Comparison of ENCODE assay signal across 15 mouse cellular contexts in genomic region chr1:130549160-130549559, GRCm38 (mm10).
A peak's percentile ranks its signal among the peaks of the same experiment; 100 is the strongest.
DNase-seq lines count a peak whose midpoint lies in the region; ATAC-seq and TF ChIP-seq lines count a peak whose summit lies in the region.
"Had no signal": no experiment of that assay in that cellular context is flagged by ENCODE, and none has a peak within 500 bp of the region (broad histone marks: within the 10 kb centered on the region; RNA-seq: fewer than 3 reads in every experiment).

No protein-coding gene starts in this region.

- H3K27me3 ChIP-seq in liver, postnatal 0 days (ENCODE audit: insufficient read depth, low read length) = no peaks in the 10 kb centered on the region
- H3K27me3 ChIP-seq in liver, embryonic 12.5 days (replicated peaks) = no peaks in the 10 kb centered on the region
- H3K27me3 ChIP-seq in G1E (ENCODE audit: insufficient read depth, low read length) = 0 out of 2 replicates have a peak, but pooled peaks cover 7% of the 10 kb centered on the region
- no peaks in the 10 kb centered on the region for H3K27me3 ChIP-seq in limb, embryonic 12.5 days
- H3K27me3 ChIP-seq: heart, embryonic 13.5 days; neural tube, embryonic 13.5 days had no signal

- no peak overlapping the region for H3K27ac ChIP-seq in liver, postnatal 0 days (ENCODE audit: low read depth)
- H3K27ac ChIP-seq in liver, embryonic 12.5 days = no peak overlapping the region
- H3K27ac ChIP-seq in limb, embryonic 12.5 days = no peak overlapping the region
- H3K27ac ChIP-seq: hindbrain, postnatal 0 days; kidney, postnatal 0 days; neural tube, embryonic 13.5 days had no signal

- ATAC-seq in liver, postnatal 0 days = peak; percentile 23; the same call in 1 of the 2 replicates
- ATAC-seq in liver, embryonic 12.5 days = no peak
- peak; percentile 15; the same call in 1 of the 2 replicates for ATAC-seq in G1E (ENCODE audit: extremely low read depth, insufficient number of reproducible peaks, low FRiP score, poor library complexity, severe bottlenecking)
- ATAC-seq in limb, embryonic 12.5 days (ENCODE audit: insufficient number of reproducible peaks, insufficient read depth, low FRiP score, low TSS enrichment, low read depth) = 0 out of 2 replicates have a peak, but pooled peaks have one; percentile 30
- ATAC-seq: hindbrain, postnatal 0 days had no signal

- WGBS in liver, postnatal 0 days (ENCODE audit: insufficient replicate concordance) = 41% methylated on average over 7 of the region's 7 CpGs
- 38% methylated on average over 7 of the region's 7 CpGs for WGBS in liver, embryonic 12.5 days (ENCODE audit: insufficient replicate concordance)
- 39% methylated on average over 7 of the region's 7 CpGs for WGBS in limb, embryonic 12.5 days

- no peak overlapping the region for H3K9ac ChIP-seq in liver, postnatal 0 days (replicated peaks)
- no peak overlapping the region for H3K9ac ChIP-seq in liver, embryonic 12.5 days
- H3K9ac ChIP-seq in limb, embryonic 12.5 days (replicated peaks) = no peak overlapping the region
- H3K9ac ChIP-seq: heart, embryonic 13.5 days; neural tube, embryonic 13.5 days had no signal

- H3K36me3 ChIP-seq in liver, postnatal 0 days (replicated peaks; ENCODE audit: insufficient read depth, low read length) = no peaks in the 10 kb centered on the region
- no peaks in the 10 kb centered on the region for H3K36me3 ChIP-seq in liver, embryonic 12.5 days
- no peaks in the 10 kb centered on the region for H3K36me3 ChIP-seq in G1E (replicated peaks)
- no peaks in the 10 kb centered on the region for H3K36me3 ChIP-seq in limb, embryonic 12.5 days
- H3K36me3 ChIP-seq: heart, embryonic 13.5 days; neural tube, embryonic 13.5 days had no signal

- no peak for TF ChIP-seq CTCF in liver, postnatal 0 days (IDR thresholded peaks at IDR 0.05; ENCODE audit: low read depth)
- no peak for TF ChIP-seq CTCF in G1E (IDR thresholded peaks at IDR 0.05; ENCODE audit: low read depth, low read length)

- H3K4me3 ChIP-seq in liver, postnatal 0 days (ENCODE audit: low read depth, low read length) = no peak overlapping the region
- no peak overlapping the region for H3K4me3 ChIP-seq in liver, embryonic 12.5 days
- no peak overlapping the region; the same call in 1 of the 2 replicates for H3K4me3 ChIP-seq in G1E (ENCODE audit: low read depth, low read length)
- no peak overlapping the region for H3K4me3 ChIP-seq in limb, embryonic 12.5 days (replicated peaks)
- H3K4me3 ChIP-seq: heart, embryonic 13.5 days; neural tube, embryonic 13.5 days had no signal

- peaks cover 9% of the 10 kb centered on the region; the same call in 1 of the 2 replicates for H3K4me1 ChIP-seq in liver, postnatal 0 days (ENCODE audit: insufficient read depth)
- H3K4me1 ChIP-seq in liver, embryonic 12.5 days = peaks cover 8% of the 10 kb centered on the region; the same call in 1 of the 2 replicates
- peaks cover 46% of the 10 kb centered on the region for H3K4me1 ChIP-seq in G1E (ENCODE audit: insufficient read depth, low read depth, low read length)
- H3K4me1 ChIP-seq in limb, embryonic 12.5 days (replicated peaks) = no peaks in the 10 kb centered on the region
- H3K4me1 ChIP-seq: neural tube, embryonic 13.5 days had no signal

- no peaks in the 10 kb centered on the region for H3K9me3 ChIP-seq in liver, postnatal 0 days (ENCODE audit: low read length)
- no peaks in the 10 kb centered on the region for H3K9me3 ChIP-seq in liver, embryonic 12.5 days (replicated peaks)
- no peaks in the 10 kb centered on the region for H3K9me3 ChIP-seq in G1E (replicated peaks)
- H3K9me3 ChIP-seq in limb, embryonic 12.5 days = no peaks in the 10 kb centered on the region
- H3K9me3 ChIP-seq: heart, embryonic 13.5 days; neural tube, embryonic 13.5 days had no signal

- no peak for TF ChIP-seq EP300 in liver, postnatal 0 days (IDR thresholded peaks at IDR 0.05; ENCODE audit: low read depth)

- DNase-seq in liver, postnatal 0 days = peak; percentile 23
- no peak for DNase-seq in G1E (ENCODE audit: low spot score)
- DNase-seq in thymus, postnatal 25 days = peak; percentile 10
- no peak for DNase-seq in adrenal gland, postnatal 25 days
- no peak for DNase-seq in layer of hippocampus, adult 9-10 months (ENCODE audit: low spot score)
- DNase-seq: adrenal gland, postnatal 10 days; gastrocnemius, postnatal 10 days; midbrain, embryonic 14.5 days; right cerebral cortex, postnatal 4 days had no signal

- H3K4me2 ChIP-seq in liver, postnatal 0 days (ENCODE audit: low read depth, low read length) = no peak overlapping the region
- no peak overlapping the region for H3K4me2 ChIP-seq in liver, embryonic 12.5 days
- no peak overlapping the region for H3K4me2 ChIP-seq in limb, embryonic 12.5 days
- H3K4me2 ChIP-seq: heart, embryonic 13.5 days; neural tube, embryonic 13.5 days had no signal

Comparison
In these comparisons a context has a peak if more than half of its experiments do, and no peak if none do; other contexts are left out.
1. DNase-seq: peak in liver, postnatal 0 days (single experiment) and thymus, postnatal 25 days (single experiment); none in G1E (single experiment), adrenal gland, postnatal 25 days (single experiment) and layer of hippocampus, adult 9-10 months (single experiment).